Mouse (Mus musculus): Measurements from ENCODE around the gene Fsip1. TPM values are rescaled to one million over a fixed set of nuclear protein-coding genes. Genes with fewer than 3 reads are reported as not detected.
A peak's percentile ranks its signal among the peaks of the same experiment; 100 is the strongest.

Fsip1 gene
- total RNA-seq, 2 experiments from 2014 or later = 0.23 TPM; not detected in 1

DNA sequence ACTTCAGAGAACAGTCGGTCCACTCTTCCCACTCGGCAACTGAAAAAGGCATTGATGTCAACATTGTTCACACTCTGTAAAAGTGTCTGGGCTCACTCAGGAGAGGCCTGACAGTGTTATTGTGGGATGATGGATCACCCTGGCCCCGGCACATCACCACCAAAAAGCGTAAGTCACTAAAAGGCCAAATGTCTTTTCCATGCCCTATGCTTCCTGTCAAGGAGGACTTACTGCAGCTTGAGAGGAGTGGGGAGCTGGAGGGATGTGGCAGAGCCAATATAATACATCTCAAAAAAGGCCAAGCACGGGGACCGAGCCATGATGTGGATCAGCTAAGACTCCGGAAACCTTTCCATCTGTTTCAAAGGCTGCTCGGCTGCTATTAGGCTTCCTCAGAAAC, 2.2 kb downstream of the Fsip1 start:
- no peak for DNase-seq

DNA sequence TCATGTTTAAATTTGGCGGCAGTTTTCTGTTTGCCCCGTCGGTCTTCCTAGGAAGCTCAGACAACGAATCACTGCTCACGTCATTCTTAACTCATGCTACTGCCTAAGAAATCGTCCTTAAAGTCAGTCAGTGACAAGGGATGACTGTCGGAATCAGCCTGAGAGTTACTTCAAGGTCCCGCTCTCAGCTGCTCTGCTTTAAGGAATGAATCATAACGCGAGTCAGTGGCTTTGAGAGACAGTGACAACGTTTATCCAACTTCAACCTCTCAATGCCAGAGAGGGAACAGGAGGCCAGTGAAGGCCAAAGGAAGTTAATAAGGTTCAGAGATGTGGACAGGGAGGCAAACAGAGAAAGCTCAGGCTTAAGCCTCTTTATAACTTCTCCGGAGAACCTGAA, 7.8 kb downstream of the Fsip1 start:
- no peak for DNase-seq

DNA sequence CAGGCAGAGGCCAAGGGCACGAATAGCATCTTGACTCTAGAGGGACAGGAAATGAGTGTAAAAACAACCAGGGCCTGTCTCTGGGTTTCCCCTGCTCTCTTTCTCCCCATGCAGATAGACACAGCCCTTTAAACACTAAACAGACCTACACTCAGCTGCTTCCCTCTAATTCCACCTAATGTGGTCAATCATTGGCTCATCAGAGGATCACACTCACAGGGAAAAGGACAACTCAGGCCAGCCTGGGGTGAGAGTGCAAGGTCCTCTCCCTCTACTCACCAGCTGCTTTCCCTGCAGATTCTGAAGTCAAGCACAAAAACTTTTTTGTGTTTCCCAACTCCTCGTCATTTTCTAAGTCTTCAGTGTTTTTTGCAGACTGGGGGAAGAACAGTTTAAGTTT, 8.8 kb downstream of the Fsip1 start:
- no peak for DNase-seq

GRCm38 (mm10) chr2:118245914-118246313, 10.9 kb downstream of the Fsip1 start:
- peak; percentile 85 for DNase-seq

GRCm38 (mm10) chr2:118236196-118236595, 20.6 kb downstream of the Fsip1 start:
- DNase-seq = no peak

DNA sequence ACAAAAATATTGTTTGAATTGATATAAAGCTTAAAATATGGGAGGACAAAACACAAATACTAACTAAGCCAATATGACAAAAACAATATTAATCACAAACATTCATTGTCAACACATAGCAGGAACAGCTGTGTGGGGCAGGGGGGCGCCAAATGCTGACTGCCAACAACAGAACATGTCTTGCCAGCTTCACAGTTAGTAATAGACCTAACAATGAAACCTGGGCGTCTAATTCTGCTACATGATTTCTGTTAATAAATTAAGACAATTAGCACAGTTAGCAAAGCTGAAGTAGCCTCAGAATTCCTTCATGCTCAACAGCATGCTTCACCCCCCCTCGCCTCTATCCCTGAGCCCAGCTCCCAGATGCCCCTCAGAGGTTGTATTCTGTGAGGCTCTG, 21.2 kb downstream of the Fsip1 start:
- no peak for DNase-seq

DNA sequence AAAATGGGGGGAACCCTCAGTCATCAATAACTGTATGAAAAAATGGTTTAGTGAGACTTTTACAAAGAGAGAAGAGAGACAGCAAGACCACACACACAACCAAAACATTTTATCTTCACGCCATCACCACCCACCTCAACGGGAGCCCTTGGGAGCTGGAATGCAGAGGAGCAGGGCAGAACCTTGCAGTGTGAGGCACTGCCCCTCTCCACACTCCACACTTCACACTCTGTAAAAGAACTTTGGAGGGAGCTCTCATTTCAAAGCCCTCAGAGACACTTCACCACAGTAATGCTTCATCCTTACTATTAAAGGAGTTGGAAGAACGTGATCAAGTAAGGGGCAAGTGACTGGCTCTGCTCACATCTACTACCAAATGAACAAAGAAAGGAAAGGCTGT, 26.2 kb downstream of the Fsip1 start:
- no peak for DNase-seq

- no peak for DNase-seq
Measured at GRCm38 (mm10) chr2:118228486-118229079, 28.2 kb downstream of the Fsip1 start.

- DNase-seq = no peak
Measured at GRCm38 (mm10) chr2:118225316-118226041, 31.3 kb downstream of the Fsip1 start.

DNA sequence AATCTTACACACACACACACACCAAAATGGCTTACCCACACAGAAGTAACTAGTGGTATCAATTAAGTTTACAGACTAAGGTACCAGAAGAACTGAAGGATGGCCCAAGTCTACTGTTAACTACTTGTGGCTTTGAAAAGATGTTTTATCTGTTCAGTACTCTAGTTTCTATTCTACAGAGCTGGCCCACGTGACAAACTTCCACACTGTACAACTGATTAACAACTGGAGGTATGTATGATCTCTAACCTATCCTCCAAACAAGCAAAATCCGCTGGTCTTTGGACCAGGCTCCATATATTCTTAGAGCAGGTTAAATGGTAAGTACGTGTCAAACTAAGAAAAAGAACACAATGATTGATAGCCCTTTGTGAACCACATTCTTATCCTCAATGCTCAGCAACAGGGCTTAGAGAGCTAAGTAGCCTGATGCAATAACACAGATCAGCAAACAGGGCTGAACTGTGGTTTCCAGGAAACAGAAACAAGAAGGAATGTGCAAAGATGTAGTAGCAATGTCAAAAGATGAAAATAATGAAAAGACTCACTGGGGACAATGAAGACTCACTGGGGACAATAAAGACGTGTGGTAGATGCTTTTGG, 38.7 kb downstream of the Fsip1 start:
- no peak for DNase-seq

- no peak for DNase-seq
Measured at GRCm38 (mm10) chr2:118209712-118210111, 47.1 kb downstream of the Fsip1 start.

DNA sequence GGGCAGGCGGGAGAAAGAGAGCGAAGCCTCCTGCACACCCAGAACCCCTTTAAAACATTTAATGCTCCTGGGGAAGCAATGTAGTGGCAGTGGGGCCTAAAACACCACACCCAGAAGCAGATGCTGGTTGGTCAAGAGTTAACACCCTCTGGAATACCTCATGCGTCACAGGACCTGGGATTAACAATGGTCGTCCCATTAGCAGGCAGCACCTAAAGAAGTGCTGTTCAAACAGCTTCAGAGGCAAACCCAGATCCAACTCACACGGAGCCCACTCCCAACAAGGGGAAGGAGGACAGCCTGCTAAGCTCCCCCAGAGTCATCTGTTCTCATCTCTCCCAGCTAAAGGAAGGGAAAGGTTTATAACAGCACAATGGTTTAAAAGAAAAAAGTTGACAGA, 48.1 kb downstream of the Fsip1 start:
- no peak for DNase-seq

DNA sequence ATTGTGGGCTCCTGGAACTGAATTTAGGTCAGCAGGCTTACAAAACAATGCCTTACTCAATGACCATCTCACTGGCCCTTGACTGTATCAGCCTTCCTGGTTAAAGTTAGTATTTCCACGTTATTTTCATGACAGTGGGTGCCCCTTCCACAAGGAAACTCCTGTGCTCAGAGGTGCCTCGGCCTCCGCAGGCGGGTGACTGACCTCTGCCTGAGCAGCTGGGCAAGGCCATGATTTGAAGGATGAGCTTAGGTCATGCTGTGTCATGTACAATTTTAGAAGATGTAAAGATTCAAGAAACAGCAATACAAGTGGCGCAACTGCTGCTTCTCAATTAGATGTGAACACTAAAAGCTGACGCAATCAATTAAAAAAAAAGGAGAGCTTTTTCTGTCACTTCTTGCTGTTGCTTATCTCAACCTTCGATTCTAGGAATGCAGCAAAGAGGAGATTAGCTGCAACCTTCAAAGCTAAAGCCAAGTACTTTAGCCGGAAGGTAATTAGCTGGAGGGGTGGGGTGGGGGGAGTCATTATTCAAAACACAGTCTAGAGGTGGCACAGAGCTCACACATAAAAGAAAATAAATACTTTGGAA, 50.7 kb downstream of the Fsip1 start:
- no peak for DNase-seq

- DNase-seq = no peak
Measured at GRCm38 (mm10) chr2:118204646-118205045, 52.1 kb downstream of the Fsip1 start.

DNA sequence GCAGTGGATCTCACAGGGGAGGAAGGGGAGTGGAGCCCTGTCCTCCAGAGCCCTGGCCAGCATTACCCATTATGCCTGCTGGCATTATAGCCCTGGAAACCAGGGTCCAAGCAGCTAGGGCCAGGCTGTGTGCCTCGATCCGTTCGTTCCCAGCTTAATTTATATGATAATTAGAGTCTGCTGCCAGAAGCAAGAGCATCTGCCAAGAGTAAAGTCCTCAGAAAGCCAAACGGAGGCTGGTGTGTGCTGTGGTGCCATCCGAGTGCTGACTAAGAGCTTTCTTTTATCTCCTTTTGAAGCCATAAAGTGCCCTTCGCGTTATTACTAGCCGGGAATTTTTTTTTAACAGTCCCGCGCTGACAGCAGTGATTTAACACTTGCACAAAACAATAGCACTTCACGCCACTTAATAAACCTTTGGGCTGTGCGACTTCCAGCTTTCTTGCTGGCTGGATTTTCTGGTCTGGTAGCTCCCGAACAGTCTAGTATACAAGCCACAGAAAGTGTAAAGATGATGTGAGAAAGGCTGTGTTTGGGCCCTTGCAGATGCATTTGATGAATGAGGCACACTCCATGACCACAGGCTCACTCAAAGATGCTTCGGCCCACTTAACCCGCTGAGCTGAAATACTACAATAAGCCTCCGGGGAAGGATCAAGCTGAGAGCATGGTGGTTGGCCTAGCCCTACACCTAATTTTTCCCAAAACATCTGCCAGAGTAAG, 52.9 kb downstream of the Fsip1 start:
- peak; percentile 15 for DNase-seq

- DNase-seq = no peak
Measured at GRCm38 (mm10) chr2:118202934-118203333, 53.8 kb downstream of the Fsip1 start.

- no peak for DNase-seq
Measured at GRCm38 (mm10) chr2:118201983-118202382, 54.8 kb downstream of the Fsip1 start.

- DNase-seq = peak; percentile 86
Measured at GRCm38 (mm10) chr2:118199867-118200266, 56.9 kb downstream of the Fsip1 start.

DNA sequence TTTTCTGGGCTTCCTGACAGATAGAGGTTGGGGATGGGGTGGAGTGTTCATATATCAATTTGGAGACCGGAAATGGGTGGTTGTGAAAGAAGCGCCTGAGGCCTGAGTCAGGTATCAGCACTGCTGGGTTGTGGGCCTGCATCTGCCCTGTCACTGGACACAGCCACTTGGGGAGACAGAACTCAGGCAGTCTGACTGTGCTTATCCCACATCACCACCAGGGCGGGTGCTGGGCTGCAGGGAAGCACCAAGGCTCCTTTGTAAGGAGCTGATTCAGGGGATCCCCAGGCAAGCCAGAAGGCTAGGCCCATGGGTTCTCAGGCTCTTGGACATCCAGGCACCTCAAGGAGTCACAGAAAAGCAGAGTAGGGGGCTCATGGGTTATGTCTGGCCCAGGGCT, 59.8 kb downstream of the Fsip1 start:
- no peak for DNase-seq

GRCm38 (mm10) chr2:118182136-118182535, 74.6 kb downstream of the Fsip1 start:
- DNase-seq = no peak

DNA sequence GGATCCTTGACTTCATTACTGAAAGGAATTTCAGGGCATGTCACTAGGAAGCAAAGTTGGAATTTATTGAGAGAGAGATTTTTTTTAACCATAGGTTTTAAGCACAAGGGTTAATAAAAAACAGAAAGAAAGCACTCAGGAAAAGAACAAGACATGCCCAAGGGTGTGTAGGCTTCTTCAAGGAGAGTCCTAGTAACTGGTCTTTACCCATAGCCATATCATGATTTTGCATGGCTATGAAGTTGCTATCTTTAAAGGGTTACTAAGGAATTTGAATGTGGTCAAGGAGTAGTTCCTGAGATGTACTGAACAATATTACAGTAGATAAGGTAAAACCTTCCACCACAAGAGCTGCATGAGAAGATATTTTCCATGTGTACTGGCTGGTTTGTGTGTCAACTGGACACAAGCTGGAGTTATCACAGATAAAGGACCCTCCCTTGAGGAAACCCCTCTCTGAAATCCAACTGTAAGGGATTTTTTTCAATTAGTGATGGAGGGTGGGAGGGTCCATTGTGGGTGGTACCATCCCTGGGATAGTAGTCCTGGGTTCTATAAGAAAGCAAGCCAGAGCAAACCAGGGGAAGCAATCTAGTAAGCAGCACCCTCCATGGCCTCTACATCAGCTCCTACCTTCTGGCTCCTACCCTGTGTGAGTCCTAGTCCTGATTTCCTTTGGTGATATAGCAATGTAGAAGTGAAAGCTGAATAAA, 76.7 kb downstream of the Fsip1 start:
- DNase-seq = no peak

DNA sequence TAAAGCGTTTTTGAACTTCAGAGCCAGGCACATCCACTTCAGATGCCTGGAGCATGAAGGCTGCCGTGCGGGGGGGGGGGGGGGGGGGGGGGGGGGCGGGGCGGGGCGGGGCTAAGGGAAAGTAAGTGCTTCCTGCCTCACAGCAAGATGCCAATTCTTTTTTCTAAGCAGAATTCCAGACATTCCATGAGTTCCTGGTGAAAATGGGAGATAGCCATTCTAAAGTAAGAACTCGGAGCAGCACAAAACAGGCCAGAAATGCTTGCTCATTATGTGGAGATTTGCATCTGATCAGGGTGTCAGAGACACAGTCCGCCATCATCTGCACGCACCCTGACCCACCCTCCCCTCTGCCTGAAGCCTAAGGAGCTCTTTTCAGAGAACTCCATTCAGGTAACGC, 77.3 kb downstream of the Fsip1 start:
- no peak for DNase-seq
